Mouse (Mus musculus): ENCODE results near the gene Dtx2. TPM values are rescaled to one million over a fixed set of nuclear protein-coding genes. Genes with fewer than 3 reads are reported as not detected.

The Dtx2 gene
- total RNA-seq, 2 experiments from 2014 or later = 8.0 to 9.5 TPM

DNA sequence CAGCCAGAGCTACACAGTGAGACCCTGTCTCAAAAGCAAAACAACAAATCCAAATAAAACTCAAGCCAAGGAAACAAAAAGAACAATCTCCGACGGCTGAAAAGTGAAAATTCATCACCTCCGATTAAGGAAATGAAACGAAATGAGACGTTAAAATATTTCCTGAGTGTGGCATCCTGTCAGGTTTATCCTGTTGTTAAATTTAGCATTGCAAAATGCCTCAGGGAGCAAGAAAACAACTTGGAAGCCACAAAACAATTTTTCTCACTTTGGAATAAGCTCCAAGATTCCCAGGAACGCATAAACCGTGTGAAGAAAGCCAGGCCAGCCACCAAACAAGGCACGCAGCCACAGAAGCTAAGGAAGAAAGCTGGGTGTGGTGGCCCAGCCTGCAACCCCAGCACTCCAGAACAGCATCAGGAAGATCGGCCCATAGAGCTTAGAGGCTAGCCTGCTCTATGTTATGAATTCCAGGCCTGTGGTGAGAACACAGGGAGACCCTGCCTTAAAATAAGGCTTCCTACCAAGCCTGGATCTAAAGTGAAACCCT, 82.5 kb downstream of the Dtx2 start:
- Histone ChIP-seq H3K27ac (no peak overlapping the region), H3K4me3 (no peak overlapping the region)
- no peak for TF ChIP-seq CTCF (IDR thresholded peaks at IDR 0.05)
- intact Hi-C loops (cut with DNase I) = no loop called here
- no peak for DNase-seq (ENCODE audit: extremely low spot score in 1 of 2, low spot score in 2 of 2)

- intact Hi-C loops (cut with DNase I) = no loop called here
- TF ChIP-seq CTCF (IDR thresholded peaks at IDR 0.05) = no peak
- DNase-seq (ENCODE audit: extremely low spot score in 1 of 2, low spot score in 2 of 2) = no peak
- H3K4me3 ChIP-seq = no peak overlapping the region
- no peak overlapping the region for H3K27ac ChIP-seq
These were observed 83.5 kb downstream of the Dtx2 start for GRCm38 (mm10) chr5:136078136-136078535.

DNA sequence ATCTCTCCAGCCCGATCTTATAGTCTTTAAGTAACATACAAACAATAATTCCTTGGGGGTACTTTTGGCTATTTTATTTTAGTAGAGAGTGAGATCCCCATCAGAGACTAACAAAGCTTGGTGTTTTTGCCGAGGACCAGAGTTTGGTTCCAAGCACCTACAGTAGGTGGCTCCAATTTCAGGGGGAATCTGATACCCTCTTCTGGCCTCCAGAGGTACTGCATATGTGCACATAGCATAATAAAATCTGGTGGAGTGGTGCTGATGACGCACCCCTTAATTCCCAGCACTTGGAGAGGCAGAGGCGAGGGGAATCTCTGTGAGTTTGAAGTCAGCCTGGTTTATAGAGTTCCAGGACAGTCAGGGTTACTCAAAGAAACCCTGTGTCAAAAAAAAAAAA, 87.7 kb downstream of the Dtx2 start:
- H3K4me3 ChIP-seq = no peak overlapping the region
- TF ChIP-seq CTCF (IDR thresholded peaks at IDR 0.05) = peak; percentile 19

More for the DNA sequence above, 87.7 kb downstream of the Dtx2 start:
- no peak for DNase-seq (ENCODE audit: extremely low spot score in 1 of 2, low spot score in 2 of 2)
- intact Hi-C loops (cut with DNase I) = no loop called here
- no peak overlapping the region for H3K27ac ChIP-seq

Other genes starting within 250 kb of the Dtx2 start
- gene Styxl1, start 216.4 kb upstream of the Dtx2 start, total RNA-seq (2021) = not detected
- 100 to 1,000 TPM; 379 to 386 TPM for gene Mdh2, start 216.3 kb upstream of the Dtx2 start, total RNA-seq (2021)
- gene Srrm3, start 187.9 kb upstream of the Dtx2 start, total RNA-seq (2021) = 100 to 1,000 TPM in 1 of 2 experiments, 10 to 100 TPM in 1; 97.9 to 109 TPM
- gene Hspb1, start 106.9 kb upstream of the Dtx2 start, total RNA-seq (2021) = 10 to 100 TPM; 19.2 to 19.3 TPM
- gene Ywhag, start 60.2 kb upstream of the Dtx2 start, total RNA-seq (2021) = 1,000 to 10,000 TPM; 1,191 to 1,224 TPM
- gene Ssc4d, start 20.3 kb upstream of the Dtx2 start, total RNA-seq (2021) = 1 to 10 TPM; 1.3 to 1.5 TPM
- not detected for gene Zp3, start 14.7 kb upstream of the Dtx2 start, total RNA-seq (2021)
- not detected for gene Upk3b, start 43.7 kb downstream of the Dtx2 start, total RNA-seq (2021)
- gene Upk3bl, start 59.7 kb downstream of the Dtx2 start, total RNA-seq (2021) = not detected
- gene Rasa4, start 89.1 kb downstream of the Dtx2 start, total RNA-seq (2021) = 1 to 10 TPM; 5.4 to 5.8 TPM
- gene Polr2j, start 121.8 kb downstream of the Dtx2 start, total RNA-seq (2021) = 10 to 100 TPM; 70.8 to 72.8 TPM
- 10 to 100 TPM; 14.8 to 15.2 TPM for gene Lrwd1, start 141.3 kb downstream of the Dtx2 start, total RNA-seq (2021)
- gene Alkbh4, start 141.3 kb downstream of the Dtx2 start, total RNA-seq (2021) = 1 to 10 TPM; 8.5 to 9.6 TPM
- gene Orai2, start 175.9 kb downstream of the Dtx2 start, total RNA-seq (2021) = 10 to 100 TPM; 46.7 to 48.8 TPM
- gene Prkrip1, start 204.2 kb downstream of the Dtx2 start, total RNA-seq (2021) = 10 to 100 TPM; 34.7 to 37.7 TPM

All from left cerebral cortex, adult 2 months (tissue).